Mouse (Mus musculus) embryo, embryonic 10 days (tissue): Measurements from ENCODE around the gene Lrrc45.

Experiments used
- DNase-seq: peaks from one replicate; pipeline ENCODE4 v3.0.0-alpha.2; 2015; ENCODE audit warnings: low spot score

Gene Lrrc45

GRCm38 (mm10) chr11:120704486-120705325 lies 9.0 kb upstream of the Lrrc45 start:
- peak; percentile 66 for DNase-seq

- DNase-seq, result no peak
These were observed 7.6 kb upstream of the Lrrc45 start for GRCm38 (mm10) chr11:120706120-120706519.

- peak; percentile 73 for DNase-seq
These were observed 6.5 kb upstream of the Lrrc45 start for GRCm38 (mm10) chr11:120707225-120707624.

- DNase-seq, result no peak
These were observed 5.8 kb upstream of the Lrrc45 start for GRCm38 (mm10) chr11:120707969-120708368.

GRCm38 (mm10) chr11:120709551-120709950 lies 4.2 kb upstream of the Lrrc45 start:
- DNase-seq, result no peak

GRCm38 (mm10) chr11:120710672-120711071 lies 3.1 kb upstream of the Lrrc45 start:
- peak; percentile 53 for DNase-seq

- DNase-seq, result no peak
These were observed 1.6 kb upstream of the Lrrc45 start for GRCm38 (mm10) chr11:120711980-120712604.

GRCm38 (mm10) chr11:120712771-120713568 lies 755 bp upstream of the Lrrc45 start:
- peak; percentile 64 for DNase-seq

- no peak for DNase-seq
These were observed 821 bp downstream of the Lrrc45 start for GRCm38 (mm10) chr11:120714546-120714945.

GRCm38 (mm10) chr11:120715131-120715530 lies 1.4 kb downstream of the Lrrc45 start:
- no peak for DNase-seq

- DNase-seq, result no peak
These were observed 5.5 kb downstream of the Lrrc45 start for GRCm38 (mm10) chr11:120719242-120719641.

- no peak for DNase-seq
These were observed 6.2 kb downstream of the Lrrc45 start for GRCm38 (mm10) chr11:120719841-120720376.

GRCm38 (mm10) chr11:120720450-120720849 lies 6.7 kb downstream of the Lrrc45 start:
- peak; percentile 92 for DNase-seq

- DNase-seq, result peak; percentile 84
These were observed 7.7 kb downstream of the Lrrc45 start, which contains the start of gene Rac3 for GRCm38 (mm10) chr11:120721124-120722066. TSS of gene Rac3 (plus strand) at chr11:120721470.

GRCm38 (mm10) chr11:120722067-120722630 lies 8.4 kb downstream of the Lrrc45 start:
- no peak for DNase-seq

- DNase-seq, result no peak
These were observed 9.1 kb downstream of the Lrrc45 start for GRCm38 (mm10) chr11:120722761-120723382.

- no peak for DNase-seq
These were observed 9.8 kb downstream of the Lrrc45 start for GRCm38 (mm10) chr11:120723509-120723908.

GRCm38 (mm10) chr11:120726243-120727168 lies 12.8 kb downstream of the Lrrc45 start:
- no peak for DNase-seq

- peak; percentile 96 for DNase-seq
These were observed 13.4 kb downstream of the Lrrc45 start, which contains the start of gene Dcxr for GRCm38 (mm10) chr11:120727169-120727527. TSS of gene Dcxr (minus strand) at chr11:120727281.
